Mouse (Mus musculus): ENCODE data around the gene D730048I06Rik.

DNA sequence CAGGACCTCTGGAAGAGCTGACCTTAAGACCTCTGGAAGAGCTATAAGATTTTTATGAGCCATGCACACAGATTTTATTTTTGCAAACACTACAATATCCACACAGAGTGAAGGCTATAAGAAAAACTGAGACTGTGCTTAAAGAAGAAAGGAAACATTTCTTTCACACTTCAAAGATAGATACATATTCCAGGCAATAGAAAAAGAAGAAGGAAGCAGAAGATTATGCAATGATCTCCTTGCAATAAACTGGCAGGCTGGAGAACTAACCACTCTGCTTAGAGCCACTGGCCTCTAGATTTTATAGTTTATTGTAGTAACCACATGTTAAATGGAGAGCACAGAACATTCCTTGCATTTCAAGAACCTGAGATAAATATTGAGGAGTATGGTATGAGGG is 33.1 kb downstream of the D730048I06Rik start:
- TF ChIP-seq GATA1 (IDR thresholded peaks at IDR 0.05; ENCODE audit: borderline replicate concordance, low read length) = no peak
- TF ChIP-seq FLI1 (IDR thresholded peaks at IDR 0.05; ENCODE audit: low read length) = no peak
